Mouse (Mus musculus) CH12.LX (cell line): ENCODE data around the gene Snx4. TPM values are rescaled to one million over a fixed set of nuclear protein-coding genes. Genes with fewer than 3 reads are reported as not detected.

Source experiments
- DNase-seq: peaks from one replicate; pipeline ENCODE4 v3.0.0-alpha.2; 2013; ENCODE audit errors: extremely low read depth
- H3K27ac ChIP-seq: 2 replicates; pipeline ENCODE4 v1.5.1; 2012; ENCODE audit warnings: low read depth, mild to moderate bottlenecking, control low read depth, moderate library complexity; ENCODE audit not compliant: insufficient read depth
- H3K27me3 ChIP-seq: replicated peaks from 2 replicates; pipeline ENCODE3; 2012; ENCODE audit warnings: inconsistent platforms
- H3K36me3 ChIP-seq, 2 experiments: replicated peaks in 1 of 2; 2 replicates each; pipeline versions ENCODE3 to v1.6.1; 2012; ENCODE audit warnings: inconsistent platforms in 1 of 2, low read length in 1 of 2, mild to moderate bottlenecking in 1 of 2, mixed read lengths in 1 of 2, moderate library complexity in 1 of 2; ENCODE audit not compliant: control insufficient read depth in 1 of 2, insufficient read depth in 1 of 2
- H3K4me1 ChIP-seq, 2 experiments: 2 replicates each; pipeline ENCODE4 v1.6.1; 2012; ENCODE audit warnings: inconsistent platforms in 1 of 2, moderate library complexity in 1 of 2; ENCODE audit not compliant: insufficient read depth in 2 of 2, control insufficient read depth in 1 of 2
- H3K4me2 ChIP-seq: 2 replicates; pipeline ENCODE4 v1.6.1; 2012; ENCODE audit warnings: low read depth, mild to moderate bottlenecking, control low read depth; ENCODE audit not compliant: poor library complexity, insufficient read depth, severe bottlenecking
- H3K4me3 ChIP-seq, 3 experiments: fragments of 150-350 bp in 1 of 3; sonication (generic) in 1 of 3; replicated peaks in 1 of 3; 2 replicates each; pipeline versions ENCODE3 to v1.5.1; 2011 to 2012; ENCODE audit warnings: low read depth in 2 of 3, low read length in 2 of 3, mild to moderate bottlenecking in 2 of 3, moderate library complexity in 2 of 3, control low read depth in 1 of 3, improper control_type of control experiment in 1 of 3, inconsistent platforms in 1 of 3, mixed read lengths in 1 of 3; ENCODE audit not compliant: poor library complexity in 1 of 3
- H3K79me2 ChIP-seq: replicated peaks from 2 replicates; pipeline ENCODE4 v1.6.1; 2012; ENCODE audit warnings: mild to moderate bottlenecking, moderate library complexity; ENCODE audit not compliant: control insufficient read depth, poor library complexity, insufficient read depth, severe bottlenecking; ENCODE audit errors: extremely low read depth
- H3K9ac ChIP-seq: 2 replicates; pipeline ENCODE4 v1.6.1; 2012; ENCODE audit warnings: low read depth, mild to moderate bottlenecking, control low read depth, moderate library complexity; ENCODE audit not compliant: insufficient read depth
- H3K9me3 ChIP-seq: replicated peaks from 2 replicates; pipeline ENCODE3; 2012; ENCODE audit warnings: low read length, inconsistent platforms, mixed read lengths
- BHLHE40 ChIP-seq: IDR thresholded peaks from 2 replicates; pipeline ENCODE4 v1.6.1; 2011; ENCODE audit warnings: mild to moderate bottlenecking, low read depth, low read length, improper control_type of control experiment
- CHD2 ChIP-seq: IDR thresholded peaks from 2 replicates; pipeline ENCODE4 v1.6.1; 2011; ENCODE audit warnings: low read length, improper control_type of control experiment
- CTCF ChIP-seq, 2 experiments: IDR thresholded peaks in 1 of 2; conservative IDR thresholded peaks in 1 of 2; 2 replicates each; pipeline ENCODE4 v1.5.1; 2011 to 2012; ENCODE audit warnings: low read depth in 2 of 2, low read length in 2 of 2, improper control_type of control experiment in 1 of 2, inconsistent platforms in 1 of 2, mild to moderate bottlenecking in 1 of 2, moderate library complexity in 1 of 2
- E2F4 ChIP-seq: IDR thresholded peaks from 2 replicates; pipeline ENCODE4 v1.6.1; 2011; ENCODE audit warnings: low read depth, low read length, improper control_type of control experiment; ENCODE audit not compliant: insufficient replicate concordance
- ELF1 ChIP-seq: IDR thresholded peaks from 2 replicates; pipeline ENCODE4 v1.6.1; 2014; ENCODE audit warnings: low read depth, mild to moderate bottlenecking, inconsistent platforms, low read length, improper control_type of control experiment
- GABPA ChIP-seq: IDR thresholded peaks from 2 replicates; pipeline ENCODE4 v1.6.1; 2012; ENCODE audit warnings: low read depth, low read length, improper control_type of control experiment, inconsistent platforms; ENCODE audit not compliant: insufficient replicate concordance
- IRF4 ChIP-seq: IDR thresholded peaks from 2 replicates; pipeline ENCODE4 v1.6.1; 2014; ENCODE audit warnings: low read depth, mild to moderate bottlenecking, inconsistent platforms, low read length, improper control_type of control experiment
- JUN ChIP-seq: IDR thresholded peaks from 2 replicates; pipeline ENCODE4 v1.6.1; 2011; ENCODE audit warnings: low read depth, mild to moderate bottlenecking, low read length, improper control_type of control experiment, moderate library complexity; ENCODE audit not compliant: insufficient read depth
- JUND ChIP-seq: conservative IDR thresholded peaks from 2 replicates; pipeline ENCODE4 v1.6.1; 2011; ENCODE audit warnings: low read depth, low read length, improper control_type of control experiment
- KAT2A ChIP-seq: IDR thresholded peaks from 2 replicates; pipeline ENCODE4 v1.6.1; 2012; ENCODE audit warnings: low read length, improper control_type of control experiment, inconsistent platforms; ENCODE audit not compliant: insufficient replicate concordance
- MAX ChIP-seq: IDR thresholded peaks from 2 replicates; pipeline ENCODE4 v1.6.1; 2011; ENCODE audit warnings: low read length, improper control_type of control experiment
- MAZ ChIP-seq: IDR thresholded peaks from 2 replicates; pipeline ENCODE4 v1.6.1; 2012; ENCODE audit warnings: low read depth, mild to moderate bottlenecking, inconsistent platforms, low read length, improper control_type of control experiment, moderate library complexity
- MEF2A ChIP-seq: IDR thresholded peaks from 2 replicates; pipeline ENCODE4 v1.6.1; 2014; ENCODE audit warnings: low read depth, mild to moderate bottlenecking, inconsistent platforms, low read length, improper control_type of control experiment, borderline replicate concordance
- NELFE ChIP-seq: IDR thresholded peaks from 2 replicates; pipeline ENCODE4 v1.6.1; 2011; ENCODE audit warnings: low read depth, low read length, improper control_type of control experiment
- POLR2AphosphoS2 ChIP-seq: IDR thresholded peaks from 2 replicates; pipeline ENCODE4 v1.6.1; 2011; ENCODE audit warnings: low read depth, low read length, improper control_type of control experiment
- RAD21 ChIP-seq: IDR thresholded peaks from 2 replicates; pipeline ENCODE4 v1.6.1; 2011; ENCODE audit warnings: low read depth, mild to moderate bottlenecking, low read length, improper control_type of control experiment, moderate library complexity
- SMC3 ChIP-seq: IDR thresholded peaks from 2 replicates; pipeline ENCODE4 v1.6.1; 2011; ENCODE audit warnings: low read depth, low read length, improper control_type of control experiment
- TCF12 ChIP-seq: IDR thresholded peaks from 2 replicates; pipeline ENCODE4 v1.6.1; 2014; ENCODE audit warnings: low read depth, mild to moderate bottlenecking, inconsistent platforms, low read length, improper control_type of control experiment
- ZC3H11A ChIP-seq: IDR thresholded peaks from 2 replicates; pipeline ENCODE4 v1.6.1; 2012; ENCODE audit warnings: low read depth, mild to moderate bottlenecking, inconsistent platforms, low read length, improper control_type of control experiment
- ZKSCAN1 ChIP-seq: IDR thresholded peaks from 2 replicates; pipeline ENCODE4 v1.6.1; 2012; ENCODE audit warnings: low read depth, inconsistent platforms, low read length, improper control_type of control experiment, borderline replicate concordance
- ZMIZ1 ChIP-seq: IDR thresholded peaks from 2 replicates; pipeline ENCODE4 v1.6.1; 2012; ENCODE audit warnings: low read depth, mild to moderate bottlenecking, inconsistent platforms, low read length, improper control_type of control experiment
- dilution Hi-C: fragments of 300-500 bp; cut with MboI; formaldehyde crosslinking; loops from 2 replicates; pipeline ENCODE4 v1.14.3; 2020; ENCODE audit warnings: low sequenced_read_pairs; ENCODE audit not compliant: extremely low pct_unique_long_range_greater_than_20kb, extremely low pct_ligation_motif_present
- in situ Hi-C: fragments of 300-500 bp; cut with MboI; formaldehyde crosslinking; loops from 3 replicates; pipeline ENCODE4 v1.14.3; 2019; ENCODE audit warnings: low sequenced_read_pairs, low pct_ligation_motif_present, low pct_unique_long_range_greater_than_20kb, mixed read lengths
- polyA plus RNA-seq: library from polyadenylated mRNA; unstranded; fragments of >175 nt; gene quantifications from 2 replicates; pipeline ENCODE4 v1.2.1, GENCODE M21; 2012; ENCODE audit warnings: low read depth; ENCODE audit not compliant: insufficient read length
- total RNA-seq, 2 experiments: library from RNA; depleted of rRNA; stranded (reverse); fragments of 300-350 nt in 1 of 2; fragments of >200 nt in 1 of 2; gene quantifications; 2 replicates each; pipeline ENCODE4 v1.2.3; 2012 to 2014

The Snx4 gene
- total and polyA plus RNA-seq, 3 experiments, result 77.9 to 168 (median 105) TPM

DNA sequence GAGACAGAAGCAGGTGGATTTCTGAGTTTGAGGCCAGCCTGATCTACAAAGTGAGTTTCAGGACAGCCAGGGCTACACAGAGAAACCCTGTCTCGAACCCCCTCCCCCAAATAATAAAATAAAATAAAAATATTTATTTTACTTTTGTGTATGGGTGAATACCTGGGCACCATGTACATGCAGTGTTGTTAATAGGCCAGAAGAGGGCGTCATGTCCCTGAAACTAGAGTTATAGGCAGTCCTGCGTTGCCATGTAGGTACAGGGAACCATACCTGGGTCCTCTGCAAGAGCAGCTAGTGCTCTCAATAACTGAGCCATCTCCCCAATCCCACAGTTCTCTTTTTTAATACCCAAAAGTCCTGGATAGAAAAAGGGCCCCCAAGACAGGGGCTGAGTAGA is 66.4 kb downstream of the Snx4 start:
- H3K9ac ChIP-seq, result no peak overlapping the region
- H3K4me1 ChIP-seq, result peaks cover 7 to 19% of the 10 kb centered on the region in 2 experiments
- no peaks in the 10 kb centered on the region for H3K36me3 ChIP-seq
- no peak overlapping the region for H3K4me2 ChIP-seq
- H3K27ac ChIP-seq, result no peak overlapping the region
- TF ChIP-seq E2F4 (no peak), NELFE (no peak), ZC3H11A (no peak), RAD21 (peak; percentile 22), CHD2 (no peak), ELF1 (no peak), SMC3 (0 out of 2 replicates have a peak, but pooled peaks have one; percentile 5), CTCF (conservative IDR thresholded peaks at IDR 0.05 in 1 of 2, IDR thresholded peaks at IDR 0.05 in 1 of 2; ENCODE audit: low read depth in 2 of 2, low read length in 2 of 2) (peak in 1 of 2 experiments; percentile 41; a peak in 3 of 4 replicates)
- H3K4me3 ChIP-seq, result no peak overlapping the region
- H3K79me2 ChIP-seq, result no peaks in the 10 kb centered on the region
- H3K9me3 ChIP-seq, result peaks cover 2% of the 10 kb centered on the region
- dilution Hi-C loops (no loop called here), in situ Hi-C loops (loop anchor here (25.0 kb wide), 1 partner anchor 645 kb away; the partner anchor contains the start of gene Umps)
- DNase-seq, result no peak
- H3K27me3 ChIP-seq, result no peaks in the 10 kb centered on the region

DNA sequence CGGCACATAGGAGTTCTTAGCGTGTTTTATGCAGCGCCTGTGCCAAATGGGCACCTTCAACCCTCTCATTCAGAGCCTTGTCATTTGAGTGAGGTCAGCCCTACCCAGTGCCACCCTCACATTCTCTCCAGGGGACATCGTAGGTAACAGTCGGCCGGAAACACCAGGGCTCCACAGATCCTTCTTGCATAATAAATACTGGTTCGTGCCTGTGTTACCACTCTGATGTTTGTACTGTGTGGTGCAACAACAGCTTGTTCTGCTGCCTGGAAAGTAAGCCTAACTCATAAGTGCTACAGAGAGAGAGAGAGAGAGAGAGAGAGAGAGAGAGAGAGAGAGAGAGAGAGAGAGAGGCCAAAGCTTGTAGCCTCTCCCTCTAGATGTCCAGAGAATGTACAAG is 66.8 kb downstream of the Snx4 start:
- H3K9me3 ChIP-seq, result no peaks in the 10 kb centered on the region
- no peaks in the 10 kb centered on the region for H3K79me2 ChIP-seq
- in situ Hi-C loops, result loop anchor here (25.0 kb wide), 1 partner anchor 644 kb away; the partner anchor contains the start of gene Umps
- no peak for TF ChIP-seq JUND
- TF ChIP-seq MAZ, result no peak
- TF ChIP-seq ZKSCAN1, result no peak
- no peak for TF ChIP-seq TCF12
- no peak for TF ChIP-seq KAT2A
- TF ChIP-seq RAD21, result no peak
- TF ChIP-seq ZMIZ1, result no peak
- no peak for TF ChIP-seq CHD2
- no peak for TF ChIP-seq MAX
- no peak for TF ChIP-seq POLR2AphosphoS2
- no peak for TF ChIP-seq JUN
- TF ChIP-seq MEF2A, result no peak
- TF ChIP-seq BHLHE40, result no peak
- no peak for TF ChIP-seq IRF4
- TF ChIP-seq GABPA, result no peak
- H3K4me2 ChIP-seq, result no peak overlapping the region
- dilution Hi-C loops, result no loop called here
- H3K9ac ChIP-seq, result no peak overlapping the region
- no peak for DNase-seq
- H3K27me3 ChIP-seq, result no peaks in the 10 kb centered on the region
- no peaks in the 10 kb centered on the region for H3K36me3 ChIP-seq
- H3K4me1 ChIP-seq, result peaks cover 7 to 19% of the 10 kb centered on the region in 2 experiments
- no peak overlapping the region for H3K27ac ChIP-seq
- H3K4me3 ChIP-seq, result no peak overlapping the region
